Mouse (Mus musculus) forebrain, embryonic 16.5 days (tissue): Measurements from ENCODE around the gene Slc12a4. TPM values are rescaled to one million over a fixed set of nuclear protein-coding genes. Genes with fewer than 3 reads are reported as not detected.
A peak's percentile ranks its signal among the peaks of the same experiment; 100 is the strongest.

Source experiments
- ATAC-seq: fragments of 200-750 bp; cut with Nextera tagmentation; 2 replicates; pipeline ENCODE4 v1.8.0; 2017; ENCODE audit warnings: mild to moderate bottlenecking, moderate library complexity
- H3K27ac ChIP-seq: fragments of 300-500 bp; sonication (generic); 2 replicates; pipeline ENCODE4 v1.5.1; 2014; ENCODE audit warnings: low read length, control low read depth
- H3K27me3 ChIP-seq: fragments of 300-500 bp; sonication (generic); replicated peaks from 2 replicates; pipeline ENCODE4 v1.6.1; 2014; ENCODE audit warnings: low read length; ENCODE audit not compliant: control insufficient read depth, insufficient read depth
- H3K36me3 ChIP-seq: fragments of 300-500 bp; sonication (generic); 2 replicates; pipeline ENCODE4 v1.6.1; 2014; ENCODE audit not compliant: control insufficient read depth, insufficient read depth
- H3K4me1 ChIP-seq: fragments of 300-500 bp; sonication (generic); replicated peaks from 2 replicates; pipeline ENCODE4 v1.6.1; 2014; ENCODE audit warnings: low read length; ENCODE audit not compliant: control insufficient read depth, insufficient read depth
- H3K4me2 ChIP-seq: fragments of 300-500 bp; sonication (generic); 2 replicates; pipeline ENCODE4 v1.6.1; 2014; ENCODE audit warnings: mild to moderate bottlenecking, low read length, control low read depth
- H3K4me3 ChIP-seq: fragments of 300-500 bp; sonication (generic); replicated peaks from 2 replicates; pipeline ENCODE4 v1.5.1; 2014; ENCODE audit warnings: mild to moderate bottlenecking, low read length, control low read depth
- H3K9ac ChIP-seq: fragments of 300-500 bp; sonication (generic); replicated peaks from 2 replicates; pipeline ENCODE4 v1.6.1; 2014; ENCODE audit warnings: low read depth, low read length, control low read depth
- H3K9me3 ChIP-seq: fragments of 300-500 bp; sonication (generic); 2 replicates; pipeline ENCODE4 v1.6.1; 2016; ENCODE audit warnings: low read length; ENCODE audit not compliant: control insufficient read depth
- WGBS: fragments of 180-500 bp; shearing (Covaris S2); extraction: QIAGEN DNeasy Blood & Tissue Kit; methylation state at CpG from one replicate; pipeline ENCODE4 v1.1.7; 2014; 5-methylcytosine and 5-hydroxymethylcytosine counted together
- polyA plus RNA-seq: library from polyadenylated mRNA; unstranded; fragments of >200 nt; fragmentation: Nextera tagmentation; extraction: Ambion mirVana; gene quantifications from 2 replicates; pipeline ENCODE4 v1.2.1, GENCODE M21; 2015

Slc12a4 gene
- polyA plus RNA-seq, 1 experiment from 2014 or later, result 12.5 TPM

DNA sequence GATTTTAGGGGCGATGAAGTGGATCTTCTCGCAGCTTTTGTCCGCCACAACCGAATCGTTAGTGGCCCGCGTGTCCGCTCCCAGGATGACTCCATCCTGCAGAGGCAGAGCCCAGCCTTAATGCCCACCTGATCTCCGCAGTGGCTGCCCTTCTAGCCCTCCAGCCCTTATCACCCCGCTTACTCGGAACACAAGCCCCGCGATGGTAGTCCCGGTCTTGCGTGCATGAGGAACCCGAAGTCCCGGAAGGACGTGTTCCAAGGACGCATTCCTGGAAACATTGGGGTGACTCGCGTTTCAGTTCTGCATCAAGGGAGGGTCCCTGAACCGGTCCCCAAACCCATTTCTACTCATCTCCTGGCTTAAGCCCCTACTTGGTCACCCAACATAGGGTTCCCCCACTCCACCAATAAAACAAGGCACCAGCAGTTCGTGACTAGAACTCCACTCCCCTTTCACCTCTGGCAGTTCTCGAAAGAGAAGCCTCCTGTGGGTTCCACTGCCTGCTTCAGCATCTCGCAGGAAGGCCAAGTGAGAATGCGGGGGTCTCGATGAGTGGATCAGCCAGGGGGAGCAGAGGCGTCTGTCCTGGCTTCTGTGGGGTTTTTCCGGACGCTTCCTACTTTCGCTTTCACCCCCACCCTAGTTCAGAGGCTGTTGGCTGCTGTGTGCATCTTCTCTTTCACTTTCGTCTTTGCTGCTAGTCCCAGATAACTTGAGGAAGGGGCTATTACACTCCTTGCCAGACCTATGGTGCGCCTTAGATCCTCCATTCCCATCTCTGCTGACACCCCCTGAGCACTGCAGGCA is 28.2 kb downstream of the Slc12a4 start:
- H3K4me3 ChIP-seq, result peak overlapping the region; percentile 68
- H3K4me1 ChIP-seq, result peaks cover 11% of the 10 kb centered on the region
- no peaks in the 10 kb centered on the region for H3K9me3 ChIP-seq
- H3K27ac ChIP-seq, result peak overlapping the region; percentile 82
- H3K36me3 ChIP-seq, result no peaks in the 10 kb centered on the region
- under 1% methylated on average over 33 of the region's 33 CpGs for WGBS
- peak overlapping the region; percentile 91 for H3K9ac ChIP-seq
- no peaks in the 10 kb centered on the region for H3K27me3 ChIP-seq
- ATAC-seq, result peak; percentile 24; the same call in 1 of the 2 replicates
- peak overlapping the region; percentile 99 for H3K4me2 ChIP-seq

DNA sequence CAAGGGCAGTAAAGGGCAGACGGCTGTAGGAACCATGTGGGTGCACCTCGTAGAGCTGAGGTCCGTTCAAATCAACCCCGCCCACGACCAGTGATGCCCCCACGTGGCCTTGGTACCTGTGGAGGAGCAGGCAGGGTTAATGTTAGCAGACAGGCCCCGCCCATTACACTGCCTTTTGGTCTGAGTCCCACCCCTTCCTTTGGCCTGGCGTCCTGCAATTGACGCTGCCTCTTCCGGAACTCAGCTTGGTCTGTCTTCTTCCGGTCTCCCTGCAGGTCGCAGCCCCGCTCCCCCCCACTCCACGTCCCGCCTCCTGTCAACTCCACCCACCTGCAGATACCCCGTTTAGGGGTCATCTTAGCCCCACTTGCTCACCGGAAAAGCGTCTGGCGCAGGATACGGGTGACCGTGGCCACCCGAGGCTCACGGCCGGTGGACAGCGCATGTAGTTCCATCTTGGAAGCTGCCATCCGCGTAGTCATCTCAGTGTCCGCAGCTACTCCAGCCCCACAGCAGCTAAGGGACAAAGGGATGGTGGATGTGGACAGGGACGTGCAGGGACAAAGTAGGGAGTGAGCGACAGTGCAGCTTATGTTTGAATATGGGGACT is 28.9 kb downstream of the Slc12a4 start:
- H3K27me3 ChIP-seq, result no peaks in the 10 kb centered on the region
- peak overlapping the region; percentile 82 for H3K27ac ChIP-seq
- H3K4me3 ChIP-seq, result peak overlapping the region; percentile 68
- no peaks in the 10 kb centered on the region for H3K9me3 ChIP-seq
- peak overlapping the region; percentile 91 for H3K9ac ChIP-seq
- 0% methylated on average over 30 of the region's 30 CpGs for WGBS
- peak; percentile 85 for ATAC-seq
- H3K36me3 ChIP-seq, result no peaks in the 10 kb centered on the region
- peaks cover 11% of the 10 kb centered on the region for H3K4me1 ChIP-seq
- H3K4me2 ChIP-seq, result peak overlapping the region; percentile 99

DNA sequence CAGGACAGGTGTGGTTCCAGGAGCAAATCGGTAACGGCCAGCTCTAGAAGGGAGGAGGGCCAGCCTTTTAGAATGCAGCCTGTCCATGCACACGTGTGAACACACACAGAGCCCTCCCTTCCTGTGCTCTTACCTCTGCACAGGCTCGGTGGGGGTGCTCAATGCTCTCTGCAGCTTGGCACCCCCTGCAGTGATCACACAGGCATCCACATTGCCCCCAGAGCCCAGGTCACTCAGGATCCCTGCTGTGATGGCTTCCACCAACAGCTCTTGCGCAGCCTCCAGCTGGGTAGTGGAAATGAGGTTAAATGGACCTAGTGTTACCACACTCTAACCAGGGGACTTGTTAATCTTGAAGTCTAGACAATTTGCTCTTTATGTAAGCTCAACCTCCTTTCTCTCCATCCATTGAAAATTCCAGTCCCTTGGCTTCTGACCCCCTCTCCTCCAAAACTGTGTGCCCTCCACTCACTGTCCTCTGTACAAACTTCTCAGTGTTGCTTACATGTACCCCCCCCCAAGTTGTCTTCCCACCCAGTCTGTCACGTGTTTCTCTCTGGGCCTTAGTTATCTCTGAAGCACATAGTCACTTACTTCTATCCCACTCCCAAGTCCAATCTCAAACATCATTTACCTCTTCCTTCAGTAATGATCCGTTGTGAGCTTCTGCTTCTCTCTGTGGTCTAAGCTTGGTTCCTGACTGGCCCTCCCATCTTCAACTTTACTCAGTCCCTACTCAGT is 29.9 kb downstream of the Slc12a4 start:
- 30% methylated on average over 7 of the region's 7 CpGs for WGBS
- ATAC-seq, result no peak
- no peak overlapping the region for H3K27ac ChIP-seq

DNA sequence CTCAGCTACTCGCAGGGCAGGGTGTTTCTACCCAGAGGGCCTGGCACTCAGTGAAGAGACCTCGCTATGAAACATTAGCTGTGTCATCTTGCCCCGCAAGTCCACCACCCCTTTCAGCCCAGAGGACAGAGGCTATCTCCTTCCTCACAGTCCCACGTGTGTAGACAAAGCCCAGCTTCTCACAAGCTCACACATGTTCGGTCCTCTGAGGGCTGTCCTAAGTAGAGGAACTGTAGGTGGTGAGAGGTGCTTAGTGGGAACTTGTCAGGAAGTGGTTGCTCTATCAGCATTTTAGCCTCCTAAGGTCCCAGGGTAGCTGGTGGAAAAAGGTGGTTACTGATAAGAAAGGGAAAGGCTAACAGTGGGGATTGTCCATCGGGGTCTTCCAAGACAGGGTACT is 30.8 kb downstream of the Slc12a4 start:
- Histone ChIP-seq H3K9me3 (no peaks in the 10 kb centered on the region), H3K36me3 (no peaks in the 10 kb centered on the region), H3K27me3 (no peaks in the 10 kb centered on the region), H3K9ac (no peak overlapping the region), H3K4me3 (no peak overlapping the region), H3K4me2 (no peak overlapping the region), H3K27ac (no peak overlapping the region), H3K4me1 (peaks cover 16% of the 10 kb centered on the region)
- WGBS, result 85% methylated on average over 6 of the region's 6 CpGs
- ATAC-seq, result no peak

More for the DNA sequence above, 29.9 kb downstream of the Slc12a4 start:
- peaks cover 11% of the 10 kb centered on the region for H3K4me1 ChIP-seq
- peak overlapping the region; percentile 68 for H3K4me3 ChIP-seq
- peak overlapping the region; percentile 99 for H3K4me2 ChIP-seq
- H3K36me3 ChIP-seq, result no peaks in the 10 kb centered on the region
- H3K9me3 ChIP-seq, result no peaks in the 10 kb centered on the region
- H3K9ac ChIP-seq, result peak overlapping the region; percentile 91
- no peaks in the 10 kb centered on the region for H3K27me3 ChIP-seq

DNA sequence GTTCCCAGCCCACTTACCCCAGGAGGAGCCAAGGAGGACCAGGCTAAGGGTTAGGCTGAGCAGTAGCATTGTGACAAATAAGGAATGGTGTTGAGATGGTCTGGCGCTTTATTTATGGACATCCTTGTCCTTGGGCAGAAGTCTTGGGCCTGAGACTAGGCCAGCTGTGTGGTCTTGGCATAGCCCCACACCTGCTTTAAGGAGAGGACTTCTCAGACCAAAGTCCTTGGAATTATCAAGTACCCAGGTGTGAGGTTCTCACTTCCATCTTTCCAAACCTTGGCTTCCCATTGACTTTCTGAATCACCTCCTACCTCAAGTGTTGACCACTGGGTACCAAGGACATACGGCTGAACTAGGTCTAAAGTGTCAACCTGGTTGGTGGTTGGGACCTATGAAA is 32.1 kb downstream of the Slc12a4 start, which contains the start of gene Ctrl:
Gene Ctrl, minus strand, starts transcription at position 101 of the 400 bp plus-strand sequence.
- no peak within 1 kb of the TSS for H3K27ac ChIP-seq

DNA sequence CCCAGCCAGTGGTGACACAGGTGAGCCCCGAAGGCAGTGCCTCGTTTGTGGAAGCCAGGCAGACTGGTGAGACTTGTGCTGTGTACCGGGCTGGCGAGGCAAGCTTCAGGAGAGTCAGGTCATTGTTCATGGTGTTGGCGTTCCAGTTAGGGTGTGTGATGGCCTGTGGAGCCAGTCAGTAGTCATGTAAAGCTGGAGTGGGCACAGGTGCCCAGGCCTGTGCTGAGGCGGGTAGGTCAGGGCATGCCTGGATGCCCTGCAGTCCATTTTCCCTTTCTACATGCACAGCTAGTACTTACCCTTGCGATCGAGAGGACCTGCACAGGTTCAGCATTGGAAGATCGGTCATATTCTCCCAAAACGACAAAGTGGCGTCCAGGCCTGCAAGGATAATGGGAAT is 33.4 kb downstream of the Slc12a4 start:
- H3K9ac ChIP-seq, result no peak overlapping the region
- H3K36me3 ChIP-seq, result no peaks in the 10 kb centered on the region; the same call in 1 of the 2 replicates
- no peak overlapping the region for H3K27ac ChIP-seq
- peaks cover 8% of the 10 kb centered on the region for H3K4me1 ChIP-seq
- H3K9me3 ChIP-seq, result no peaks in the 10 kb centered on the region
- no peak overlapping the region for H3K4me3 ChIP-seq
- no peaks in the 10 kb centered on the region for H3K27me3 ChIP-seq
- 91% methylated on average over 11 of the region's 11 CpGs for WGBS
- ATAC-seq, result no peak
- no peak overlapping the region for H3K4me2 ChIP-seq

More for the DNA sequence above, 32.1 kb downstream of the Slc12a4 start, which contains the start of gene Ctrl:
- ATAC-seq, result no peak
- 92% methylated on average over 2 of the region's 2 CpGs for WGBS
- H3K4me1 ChIP-seq, result peaks cover 16% of the 10 kb centered on the region
- H3K4me2 ChIP-seq, result no peak within 1 kb of the TSS
- no peaks in the 10 kb centered on the region for H3K9me3 ChIP-seq
- H3K36me3 ChIP-seq, result no peaks in the 10 kb centered on the region; the same call in 1 of the 2 replicates
- H3K4me3 ChIP-seq, result no peak within 1 kb of the TSS
- H3K27me3 ChIP-seq, result no peaks in the 10 kb centered on the region
- H3K9ac ChIP-seq, result no peak within 1 kb of the TSS

DNA sequence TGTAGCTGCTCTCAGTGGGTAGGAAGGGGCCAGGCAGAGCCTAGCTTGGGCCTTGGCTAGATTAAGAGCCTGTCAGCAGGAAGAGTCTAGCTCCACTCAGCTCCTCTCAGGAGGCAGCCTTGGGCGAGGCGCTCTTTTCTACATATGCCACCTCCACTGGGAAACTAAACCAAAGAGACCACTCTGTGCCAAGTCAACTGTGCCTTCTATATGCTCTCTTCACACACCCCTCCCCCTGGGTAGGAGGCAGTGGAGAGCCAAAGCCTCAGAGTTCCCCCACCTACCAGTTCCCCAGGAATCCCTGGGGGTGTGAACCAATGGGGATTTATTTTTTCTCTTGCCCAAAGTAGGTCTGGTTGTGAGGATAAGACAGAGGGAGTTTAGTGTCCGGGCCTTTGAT is 34.6 kb downstream of the Slc12a4 start:
- no peak overlapping the region for H3K9ac ChIP-seq
- no peak for ATAC-seq
- no peak overlapping the region for H3K4me2 ChIP-seq
- H3K36me3 ChIP-seq, result no peaks in the 10 kb centered on the region; the same call in 1 of the 2 replicates
- no peaks in the 10 kb centered on the region for H3K9me3 ChIP-seq
- no peaks in the 10 kb centered on the region for H3K27me3 ChIP-seq
- H3K4me1 ChIP-seq, result peaks cover 4% of the 10 kb centered on the region
- no peak overlapping the region for H3K27ac ChIP-seq
- 95% methylated on average over 3 of the region's 3 CpGs for WGBS
- H3K4me3 ChIP-seq, result no peak overlapping the region

DNA sequence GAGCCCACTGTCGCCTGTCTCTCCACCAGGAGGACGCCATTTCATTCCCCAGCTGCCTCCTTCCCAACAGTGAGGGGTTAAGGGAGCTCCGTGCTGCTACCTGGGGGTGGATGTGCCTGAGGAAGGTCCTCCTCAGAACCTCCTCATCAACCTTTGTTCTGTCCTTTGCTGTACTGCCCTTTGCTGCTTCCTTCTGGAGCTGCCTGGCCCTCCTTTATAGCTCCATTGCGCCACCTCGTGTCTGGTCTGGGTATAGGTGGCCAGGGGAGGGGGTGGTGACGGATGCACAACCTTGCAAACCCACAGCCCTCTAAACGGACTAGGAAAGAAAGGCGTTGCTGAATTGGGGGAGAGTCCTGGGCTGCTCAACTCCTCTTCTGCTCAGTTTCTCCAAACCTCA is 35.3 kb downstream of the Slc12a4 start:
- peak; percentile 68 for ATAC-seq
- H3K36me3 ChIP-seq, result no peaks in the 10 kb centered on the region; the same call in 1 of the 2 replicates
- no peaks in the 10 kb centered on the region for H3K9me3 ChIP-seq
- H3K27me3 ChIP-seq, result no peaks in the 10 kb centered on the region
- peak overlapping the region; percentile 50; the same call in 1 of the 2 replicates for H3K9ac ChIP-seq
- peaks cover 4% of the 10 kb centered on the region; the same call in 1 of the 2 replicates for H3K4me1 ChIP-seq
- H3K4me2 ChIP-seq, result no peak overlapping the region
- H3K27ac ChIP-seq, result no peak overlapping the region
- no peak overlapping the region for H3K4me3 ChIP-seq
- 15% methylated on average over 8 of the region's 8 CpGs for WGBS

DNA sequence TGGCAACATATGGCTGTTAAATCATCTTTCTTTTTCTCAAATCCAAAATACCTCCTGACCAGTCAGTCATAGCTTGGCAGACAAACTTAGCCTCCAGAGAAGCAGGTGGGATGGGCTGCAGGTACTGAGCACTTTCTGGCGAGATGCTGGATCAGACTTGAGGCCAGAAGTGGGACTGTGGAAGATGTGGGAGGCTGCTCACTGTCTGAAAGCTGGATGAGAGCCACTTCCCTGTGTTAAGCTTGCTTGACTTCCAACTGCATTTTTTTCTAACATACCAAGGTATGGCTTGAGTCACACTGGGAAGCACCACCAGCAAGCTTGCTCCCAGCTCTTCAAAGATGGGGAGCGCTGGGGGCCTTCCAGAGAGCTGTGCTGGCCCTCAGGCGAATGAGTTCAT is 40.8 kb downstream of the Slc12a4 start:
- Histone ChIP-seq H3K9ac (no peak overlapping the region), H3K27ac (no peak overlapping the region), H3K4me2 (no peak overlapping the region), H3K4me1 (no peaks in the 10 kb centered on the region), H3K27me3 (no peaks in the 10 kb centered on the region), H3K4me3 (no peak overlapping the region), H3K36me3 (no peaks in the 10 kb centered on the region; the same call in 1 of the 2 replicates), H3K9me3 (no peaks in the 10 kb centered on the region)
- 72% methylated on average over 3 of the region's 3 CpGs for WGBS
- no peak for ATAC-seq
